Mouse (Mus musculus): ENCODE results near the gene Tmem245.
"Not testable (repeated sequence)": the region's sequence is repeated elsewhere in the genome, so short reads cannot be mapped to it uniquely, and the experiment has no call there.

Tmem245 gene

DNA sequence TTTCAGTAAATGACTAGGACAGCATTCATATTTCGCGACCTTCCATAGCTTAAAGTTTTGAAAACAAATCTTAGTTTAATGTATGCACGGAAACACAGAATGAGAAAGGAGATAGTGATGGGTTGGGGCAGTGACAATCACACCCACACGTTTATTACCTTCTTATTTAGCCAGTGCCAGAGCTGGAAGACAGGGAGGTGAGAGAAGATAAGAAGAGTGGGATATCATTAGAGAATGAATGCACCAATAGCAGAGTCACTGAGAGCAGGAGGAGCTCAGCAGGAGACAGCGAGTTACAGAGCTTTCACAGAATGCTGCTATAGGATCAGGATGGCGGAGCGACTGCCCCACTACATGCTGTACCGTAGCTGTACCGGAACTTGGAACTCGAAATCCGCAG is 25.0 kb downstream of the Tmem245 start:
- DNase-seq = no peak

GRCm38 (mm10) chr4:56915732-56916325 is 31.4 kb downstream of the Tmem245 start:
- peak; percentile 41 to 52 for DNase-seq

DNA sequence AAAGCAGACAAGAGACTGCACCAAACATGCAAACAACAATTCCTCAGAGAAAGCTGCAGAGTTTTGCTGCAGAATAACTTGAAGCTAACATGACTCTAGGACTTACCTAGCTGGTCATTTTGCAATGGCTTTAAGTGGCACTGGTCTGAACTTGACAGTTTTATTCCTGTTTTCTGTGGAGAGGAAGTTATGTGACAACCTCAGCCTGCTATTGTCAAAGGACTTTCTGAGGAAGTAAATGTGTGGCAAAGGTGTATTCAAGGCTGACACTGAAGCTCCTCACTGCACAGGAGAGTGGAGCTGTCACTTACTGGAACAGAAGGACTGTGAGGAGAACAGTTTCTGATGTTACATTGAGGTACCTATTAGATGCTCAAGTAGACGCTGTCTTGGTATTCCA is 32.5 kb downstream of the Tmem245 start:
- no peak for DNase-seq

DNA sequence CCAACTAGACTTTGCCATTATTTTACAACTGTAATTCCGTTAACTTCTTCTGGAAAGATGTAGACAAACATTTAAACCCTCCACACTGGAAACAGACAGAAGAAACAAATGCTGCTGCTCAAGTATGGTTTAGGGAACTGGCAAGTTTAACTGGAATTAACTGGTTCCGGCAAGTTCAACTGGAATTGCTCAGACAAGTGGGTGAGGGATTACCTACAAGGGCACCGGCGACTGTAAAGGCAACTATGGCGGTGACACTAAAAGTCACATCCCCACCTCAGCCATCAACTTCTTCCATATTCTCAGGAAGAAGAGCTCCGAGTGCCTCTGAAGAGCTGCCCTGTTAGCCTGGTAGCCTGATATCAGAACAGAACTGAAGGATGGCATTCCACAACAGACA is 32.9 kb downstream of the Tmem245 start:
- DNase-seq = no peak

DNA sequence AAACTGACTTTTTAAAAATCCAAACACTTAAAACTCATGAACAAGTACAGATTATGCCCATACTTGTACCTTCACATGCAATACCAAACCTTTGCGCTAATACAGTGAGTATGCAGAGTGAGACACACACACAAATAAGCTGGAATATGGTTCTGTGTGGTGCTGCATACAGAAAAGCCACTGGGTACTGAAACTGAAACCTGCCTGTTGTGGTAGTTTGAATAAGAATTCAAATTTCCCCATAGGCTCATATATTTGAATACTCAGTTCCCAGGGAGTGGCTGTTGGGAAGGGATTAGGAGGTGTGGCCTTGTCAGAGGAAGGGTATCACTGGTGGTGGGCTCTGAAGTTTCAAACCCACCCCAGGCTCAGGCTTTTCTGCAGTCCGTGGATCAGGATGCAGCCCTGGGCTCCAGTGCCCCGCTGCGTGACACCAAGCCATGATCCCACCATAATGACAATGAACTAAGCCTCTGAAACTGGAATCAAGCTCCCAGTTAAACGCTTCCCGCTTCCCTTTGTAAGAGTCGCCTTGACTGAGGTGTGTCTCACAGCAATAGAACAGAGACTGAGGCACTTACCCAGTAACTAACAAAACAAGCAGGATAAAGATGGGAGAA is 34.7 kb downstream of the Tmem245 start:
- no peak for DNase-seq

- DNase-seq = no peak
Observed at GRCm38 (mm10) chr4:56909568-56909967, 37.7 kb downstream of the Tmem245 start.

GRCm38 (mm10) chr4:56907671-56908070 is 39.6 kb downstream of the Tmem245 start:
- no peak for DNase-seq

DNA sequence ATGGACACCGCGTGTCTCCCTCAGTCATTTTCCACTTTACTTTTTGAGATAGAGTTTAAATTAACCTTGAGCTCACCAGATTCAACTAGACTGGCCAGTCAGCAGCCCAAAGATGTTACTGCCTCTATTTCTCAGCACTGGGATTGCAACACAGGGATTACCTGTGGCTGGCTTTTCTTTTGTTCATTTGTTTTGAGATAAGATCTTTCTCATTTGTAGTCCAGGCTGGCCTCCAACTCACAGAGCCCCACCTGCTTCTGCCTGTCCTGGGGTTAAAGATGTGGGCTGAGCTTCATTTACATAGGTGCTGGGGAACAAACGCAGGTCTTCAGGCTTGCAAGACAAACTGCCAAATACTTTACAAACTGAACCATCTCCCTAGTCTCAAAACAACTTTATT is 40.3 kb downstream of the Tmem245 start:
- no peak for DNase-seq

GRCm38 (mm10) chr4:56905507-56905906 is 41.7 kb downstream of the Tmem245 start:
- DNase-seq = peak; percentile 11 to 20

- peak; percentile 23 to 32 for DNase-seq
Observed at GRCm38 (mm10) chr4:56901671-56902070, 45.6 kb downstream of the Tmem245 start.

- no peak for DNase-seq
Observed at GRCm38 (mm10) chr4:56899216-56899615, 48.0 kb downstream of the Tmem245 start.

DNA sequence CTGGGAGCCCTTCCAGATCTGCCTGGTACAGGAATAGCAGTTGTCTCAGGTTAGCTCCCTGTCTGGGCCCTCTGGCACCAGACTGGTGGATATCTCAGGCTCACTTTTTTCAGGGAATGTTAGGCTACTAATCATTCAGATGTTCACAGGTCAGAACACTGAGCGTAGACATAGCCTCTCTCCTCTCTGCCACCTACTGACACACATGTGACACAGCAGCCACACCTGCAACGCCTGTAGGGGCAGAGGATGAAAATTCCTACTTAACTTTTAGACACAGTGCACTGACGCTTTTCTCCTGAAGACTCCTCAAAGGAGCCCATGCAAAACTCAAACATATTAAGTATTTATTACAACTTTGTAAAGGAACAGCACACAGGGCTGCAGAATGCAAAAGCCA is 49.7 kb downstream of the Tmem245 start:
- no peak for DNase-seq

- no peak for DNase-seq
Observed at GRCm38 (mm10) chr4:56894196-56894595, 53.0 kb downstream of the Tmem245 start.

- peak; percentile 27 to 36 for DNase-seq
Observed at GRCm38 (mm10) chr4:56892501-56893115, 54.6 kb downstream of the Tmem245 start.

DNA sequence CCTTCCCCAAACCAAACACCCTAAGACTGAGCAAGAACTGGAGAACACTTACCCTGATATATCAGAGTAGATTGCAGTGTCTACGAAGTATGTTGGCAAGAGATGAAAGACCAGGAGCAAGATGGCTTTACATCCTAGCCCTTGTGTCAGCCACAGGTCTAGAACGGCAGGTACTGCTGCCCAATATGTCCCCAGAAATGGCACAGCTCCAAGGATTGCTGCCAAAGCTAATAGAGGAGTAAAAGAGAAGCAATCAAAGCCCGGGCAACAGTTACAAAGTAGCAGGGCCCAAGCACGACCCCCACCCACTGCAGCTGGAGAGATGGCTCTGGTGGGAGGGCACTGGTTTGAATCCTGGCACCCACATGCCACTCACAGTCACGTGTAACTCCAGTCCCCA is 58.8 kb downstream of the Tmem245 start:
- DNase-seq = no peak

GRCm38 (mm10) chr4:56886286-56886979 is 60.8 kb downstream of the Tmem245 start:
- no peak for DNase-seq

DNA sequence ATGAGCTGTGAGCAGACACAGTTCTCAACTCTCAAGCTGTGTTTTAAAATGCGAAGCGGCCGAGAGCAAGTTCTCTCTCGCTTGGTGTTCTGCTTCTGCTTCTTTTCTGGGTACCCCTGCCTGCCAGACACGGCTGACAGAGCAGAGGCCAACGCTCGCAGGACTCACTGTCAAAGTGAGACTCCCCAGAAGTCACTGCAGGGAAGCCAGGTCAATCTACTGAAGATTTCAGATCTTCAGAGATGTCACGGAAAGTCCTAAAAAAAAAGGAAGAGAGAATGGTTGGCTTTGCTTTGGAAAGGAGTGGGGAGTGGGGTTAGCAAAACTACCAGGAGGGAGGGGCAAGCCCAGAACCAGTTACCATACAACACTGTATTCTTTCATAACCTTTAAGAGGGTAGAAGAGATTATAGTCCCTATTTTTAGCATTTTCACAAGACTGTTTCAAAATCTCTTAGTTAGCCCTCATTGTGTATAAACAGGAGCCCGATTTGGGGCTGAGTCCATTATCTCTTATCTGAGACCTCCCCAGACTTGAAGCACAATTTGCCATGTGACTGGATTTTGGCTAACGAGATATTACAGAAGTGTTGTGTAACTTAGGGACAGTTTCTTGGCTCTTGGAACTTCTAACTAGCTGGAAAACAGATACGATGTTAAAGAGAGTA is 67.1 kb downstream of the Tmem245 start:
- DNase-seq = no peak

GRCm38 (mm10) chr4:56878971-56879370 is 68.3 kb downstream of the Tmem245 start:
- DNase-seq = no peak

GRCm38 (mm10) chr4:56870541-56870940 is 76.7 kb downstream of the Tmem245 start:
- not testable (repeated sequence) for DNase-seq

DNA sequence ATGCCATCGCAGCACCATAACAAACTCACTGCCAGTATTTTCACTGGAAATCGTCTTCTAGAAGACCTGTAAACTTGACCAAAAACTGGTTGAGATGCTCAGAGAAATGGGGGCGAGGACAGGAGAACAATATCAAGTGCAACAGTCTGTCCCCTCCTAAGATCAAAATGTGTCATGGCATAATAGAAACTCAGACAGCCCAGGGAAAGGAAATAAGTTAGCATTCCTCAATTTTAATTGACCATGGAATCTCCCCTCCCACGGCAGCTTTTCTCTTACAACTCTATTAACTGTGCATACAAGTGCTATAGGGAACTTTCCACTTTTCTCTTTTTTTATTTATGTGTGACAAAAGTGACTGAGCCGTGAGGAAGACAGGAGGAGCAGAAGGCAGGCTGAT is 79.5 kb downstream of the Tmem245 start:
- no peak for DNase-seq

DNA sequence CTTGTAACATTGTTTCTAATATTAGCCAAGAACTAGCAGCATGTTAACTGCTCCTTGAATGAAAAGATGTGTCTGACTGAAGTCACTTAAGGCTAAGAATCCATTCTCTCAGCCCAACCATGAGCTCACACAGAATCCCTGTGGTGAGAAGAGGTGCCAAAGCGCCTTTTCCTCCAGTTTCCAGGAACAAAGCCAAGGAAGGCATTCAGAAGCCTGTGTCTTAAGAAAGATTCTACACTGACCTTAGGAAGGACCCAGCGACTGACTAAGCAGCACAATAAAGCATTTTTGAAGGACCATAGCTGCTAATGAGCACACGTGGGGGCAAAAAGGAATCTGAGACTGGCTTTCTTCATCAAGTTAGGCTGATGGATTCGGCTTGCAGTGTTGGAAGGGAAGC is 81.3 kb downstream of the Tmem245 start:
- no peak for DNase-seq

DNA sequence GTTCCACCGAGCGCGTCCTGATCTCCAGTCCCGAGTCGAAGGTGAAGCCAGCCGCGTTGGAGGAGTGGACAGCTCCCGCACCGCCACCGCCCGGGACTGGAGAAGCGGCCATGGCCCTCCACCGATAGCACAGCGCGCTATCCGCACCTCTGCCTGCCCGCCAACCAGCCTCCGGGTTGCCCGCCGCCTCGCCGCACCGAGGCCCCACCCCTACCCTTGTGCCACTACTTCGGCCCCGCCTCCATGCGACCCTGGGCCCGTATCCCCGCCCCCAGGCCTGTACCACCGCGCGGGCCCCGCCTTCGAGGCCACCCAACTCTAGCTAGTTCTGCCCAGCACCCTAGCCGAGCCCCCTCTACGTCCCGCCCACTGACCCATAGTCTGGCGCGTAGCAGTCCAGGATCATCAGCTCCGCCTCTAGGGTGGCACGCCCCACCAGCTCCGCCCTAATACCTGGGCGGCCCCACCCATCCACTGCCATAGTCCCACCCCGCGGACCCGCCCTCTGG is 82.2 kb downstream of the Tmem245 start, which contains the start of gene Ctnnal1:
Gene Ctnnal1, minus strand, starts transcription at position 186 of the 509 bp plus-strand sequence.
- DNase-seq = peak; percentile 84 to 86

- peak in 1 of 2 experiments; percentile 53 for DNase-seq
Observed at GRCm38 (mm10) chr4:56864417-56865001, 82.7 kb downstream of the Tmem245 start.
